Mouse (Mus musculus) lung, adult 2 months (tissue): ENCODE results near the gene Slc5a10.

Source experiments
- CTCF ChIP-seq: fragments of 200-500 bp; IDR thresholded peaks from 2 replicates; pipeline ENCODE4 v1.5.1; 2011; ENCODE audit warnings: mild to moderate bottlenecking, low read length, control low read depth; ENCODE audit not compliant: insufficient read depth
- POLR2A ChIP-seq: fragments of 200-500 bp; IDR thresholded peaks from 2 replicates; pipeline ENCODE4 v1.6.1; 2011; ENCODE audit warnings: low read depth, mild to moderate bottlenecking, control low read depth, low read length, borderline replicate concordance; ENCODE audit errors: extremely low read depth

DNA sequence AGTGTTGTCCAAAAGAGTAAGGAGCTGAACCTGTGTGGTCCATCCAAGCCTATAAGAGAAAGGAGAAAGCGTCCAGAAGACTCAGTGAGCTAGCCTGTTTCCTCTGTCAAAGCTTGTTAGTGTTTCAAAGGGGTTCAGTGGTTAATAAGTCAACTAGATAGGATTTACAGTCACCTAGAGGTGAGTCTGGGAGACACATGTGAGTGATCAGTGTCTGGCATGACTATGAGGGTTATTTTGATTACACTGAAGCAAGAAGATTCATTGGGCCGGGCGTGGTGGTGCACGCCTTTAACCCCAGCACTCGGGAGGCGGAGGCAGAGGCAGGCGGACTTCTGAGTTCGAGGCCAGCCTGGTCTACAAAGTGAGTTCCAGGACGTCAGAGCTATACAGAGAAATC lies 25.2 kb upstream of the Slc5a10 start:
- TF ChIP-seq POLR2A (no peak), CTCF (no peak)
